Mouse (Mus musculus): ENCODE results near the gene Kmt5c.
"Not testable (repeated sequence)": the region's sequence is repeated elsewhere in the genome, so short reads cannot be mapped to it uniquely, and the experiment has no call there.

Gene Kmt5c

GRCm38 (mm10) chr7:4789436-4789935 lies 49.6 kb downstream of the Kmt5c start, which contains the start of gene Tmem238:
Tmem238 (minus strand) TSS chr7:4789656.
- DNase-seq (ENCODE audit: low read depth, low spot score) = peak; percentile 68

GRCm38 (mm10) chr7:4792278-4793212 lies 52.6 kb downstream of the Kmt5c start, which contains the start of gene Rpl28:
Rpl28 (plus strand) TSS chr7:4792874.
- peak; percentile 99 for DNase-seq (ENCODE audit: low read depth, low spot score)

- not testable (repeated sequence) for DNase-seq (ENCODE audit: low read depth, low spot score)
These were observed 53.3 kb downstream of the Kmt5c start for GRCm38 (mm10) chr7:4793248-4793647.

- no peak for DNase-seq (ENCODE audit: low read depth, low spot score)
These were observed 53.8 kb downstream of the Kmt5c start for GRCm38 (mm10) chr7:4793674-4794073.

GRCm38 (mm10) chr7:4794631-4795168 lies 54.8 kb downstream of the Kmt5c start:
- DNase-seq (ENCODE audit: low read depth, low spot score) = no peak

GRCm38 (mm10) chr7:4795767-4796433 lies 56.0 kb downstream of the Kmt5c start:
- peak; percentile 82 for DNase-seq (ENCODE audit: low read depth, low spot score)

Measured in brain, adult 2 months (tissue).